In the genomic region with DNA sequence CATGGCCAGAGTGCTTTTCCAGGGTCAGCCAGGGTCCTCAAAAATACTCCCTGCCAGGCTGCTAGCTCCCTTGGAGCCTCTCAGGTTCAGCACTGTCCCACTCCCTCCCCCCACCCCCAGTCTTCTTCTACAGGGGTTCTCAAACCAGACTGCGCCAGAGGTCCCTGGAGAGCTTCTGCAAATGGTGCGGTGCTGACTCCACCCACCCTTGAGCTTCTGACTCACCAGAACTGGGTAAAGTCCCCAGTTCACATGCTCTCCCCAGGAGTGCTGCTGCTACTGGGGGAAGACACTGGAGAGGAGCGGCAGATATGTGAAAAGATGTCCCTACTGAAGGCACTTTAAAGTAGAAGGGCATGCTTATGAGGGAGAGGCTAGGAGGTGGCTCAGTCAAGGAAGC, we compare ENCODE assay signal across 15 mouse cellular contexts.
DNase-seq lines count a peak whose midpoint lies in the region; ATAC-seq and TF ChIP-seq lines count a peak whose summit lies in the region.
"Had no signal": no experiment of that assay in that cellular context is flagged by ENCODE, and none has a peak within 500 bp of the region (broad histone marks: within the 10 kb centered on the region; RNA-seq: fewer than 3 reads in every experiment).

No protein-coding gene starts in this region.

- TF ChIP-seq CTCF in midbrain, postnatal 0 days (IDR thresholded peaks at IDR 0.05): no peak

- H3K4me1 ChIP-seq in hindbrain, embryonic 13.5 days (replicated peaks): peaks cover 60% of the 10 kb centered on the region
- H3K4me1 ChIP-seq in hindbrain, embryonic 16.5 days (ENCODE audit: control insufficient read depth, insufficient read depth, low read depth, low read length): peaks cover 17% of the 10 kb centered on the region
- peaks cover 23% of the 10 kb centered on the region for H3K4me1 ChIP-seq in midbrain, embryonic 16.5 days (ENCODE audit: control insufficient read depth, insufficient read depth, low read length)
- H3K4me1 ChIP-seq in midbrain, postnatal 0 days (ENCODE audit: insufficient read depth, low read length): peaks cover 19% of the 10 kb centered on the region

- peaks cover 26% of the 10 kb centered on the region; the same call in 1 of the 2 replicates for H3K27me3 ChIP-seq in hindbrain, embryonic 13.5 days
- no peaks in the 10 kb centered on the region; the same call in 1 of the 2 replicates for H3K27me3 ChIP-seq in hindbrain, embryonic 16.5 days (replicated peaks; ENCODE audit: control insufficient read depth, insufficient read depth, low read length)
- H3K27me3 ChIP-seq in midbrain, embryonic 16.5 days (ENCODE audit: control insufficient read depth, insufficient read depth, low read depth, low read length): no peaks in the 10 kb centered on the region
- H3K27me3 ChIP-seq in midbrain, postnatal 0 days (ENCODE audit: insufficient read depth, low read length): no peaks in the 10 kb centered on the region
- H3K27me3 ChIP-seq: heart, embryonic 13.5 days; intestine, embryonic 15.5 days; limb, embryonic 13.5 days; neural tube, embryonic 15.5 days had no signal

- peaks cover 4% of the 10 kb centered on the region; the same call in 1 of the 2 replicates for H3K36me3 ChIP-seq in hindbrain, embryonic 13.5 days
- H3K36me3 ChIP-seq in hindbrain, embryonic 16.5 days (ENCODE audit: control insufficient read depth, insufficient read depth, low read length): no peaks in the 10 kb centered on the region
- H3K36me3 ChIP-seq in midbrain, embryonic 16.5 days (ENCODE audit: control insufficient read depth, insufficient read depth, low read length): no peaks in the 10 kb centered on the region
- no peaks in the 10 kb centered on the region for H3K36me3 ChIP-seq in midbrain, postnatal 0 days (ENCODE audit: insufficient read depth, low read length)
- H3K36me3 ChIP-seq: G1E; intestine, embryonic 15.5 days; limb, embryonic 13.5 days; neural tube, embryonic 15.5 days had no signal

- H3K4me3 ChIP-seq in hindbrain, embryonic 13.5 days: no peak overlapping the region
- no peak overlapping the region for H3K4me3 ChIP-seq in hindbrain, embryonic 16.5 days (ENCODE audit: low read length)
- H3K4me3 ChIP-seq in midbrain, embryonic 16.5 days (ENCODE audit: low read depth, low read length): no peak overlapping the region
- H3K4me3 ChIP-seq in midbrain, postnatal 0 days (ENCODE audit: low read depth, low read length): no peak overlapping the region
- H3K4me3 ChIP-seq: heart, embryonic 13.5 days; intestine, embryonic 15.5 days; limb, embryonic 13.5 days; neural tube, embryonic 15.5 days had no signal

- H3K9me3 ChIP-seq in hindbrain, embryonic 13.5 days: no peaks in the 10 kb centered on the region
- H3K9me3 ChIP-seq in hindbrain, embryonic 16.5 days (ENCODE audit: control insufficient read depth, low read length): no peaks in the 10 kb centered on the region
- no peaks in the 10 kb centered on the region for H3K9me3 ChIP-seq in midbrain, embryonic 16.5 days (replicated peaks; ENCODE audit: control insufficient read depth, low read length, poor library complexity, severe bottlenecking)
- H3K9me3 ChIP-seq in midbrain, postnatal 0 days (ENCODE audit: low read length): no peaks in the 10 kb centered on the region
- H3K9me3 ChIP-seq: G1E; heart, embryonic 13.5 days; intestine, embryonic 15.5 days; limb, embryonic 13.5 days; neural tube, embryonic 15.5 days had no signal

- no peak for DNase-seq in midbrain, postnatal 0 days (ENCODE audit: low spot score)
- DNase-seq in cerebellum, adult 18-20 months: no peak
- DNase-seq: lung, embryonic 14.5 days; right cerebral cortex, adult 18-20 months had no signal

- WGBS in hindbrain, embryonic 13.5 days: 73% methylated on average over 3 of the region's 3 CpGs
- WGBS in hindbrain, embryonic 16.5 days: 65% methylated on average over 3 of the region's 3 CpGs
- 90% methylated on average over 3 of the region's 3 CpGs for WGBS in midbrain, embryonic 16.5 days
- WGBS in midbrain, postnatal 0 days: 91% methylated on average over 3 of the region's 3 CpGs

- no peak overlapping the region for H3K4me2 ChIP-seq in hindbrain, embryonic 13.5 days
- H3K4me2 ChIP-seq in hindbrain, embryonic 16.5 days (ENCODE audit: low read length): no peak overlapping the region
- H3K4me2 ChIP-seq in midbrain, embryonic 16.5 days (ENCODE audit: low read length): no peak overlapping the region
- H3K4me2 ChIP-seq in midbrain, postnatal 0 days (ENCODE audit: low read depth, low read length, poor library complexity, severe bottlenecking): no peak overlapping the region
- H3K4me2 ChIP-seq: heart, embryonic 13.5 days; intestine, embryonic 15.5 days; limb, embryonic 13.5 days; lung, embryonic 14.5 days; neural tube, embryonic 15.5 days had no signal

- peak overlapping the region; percentile 84; the same call in 1 of the 2 replicates for H3K27ac ChIP-seq in hindbrain, embryonic 13.5 days
- H3K27ac ChIP-seq in hindbrain, embryonic 16.5 days (ENCODE audit: low read depth, low read length): no peak overlapping the region
- H3K27ac ChIP-seq in midbrain, embryonic 16.5 days (ENCODE audit: low read length): peak overlapping the region; percentile 22; the same call in 1 of the 2 replicates
- H3K27ac ChIP-seq in midbrain, postnatal 0 days (ENCODE audit: low read depth, low read length): no peak overlapping the region
- H3K27ac ChIP-seq: heart, embryonic 13.5 days; intestine, embryonic 15.5 days; limb, embryonic 13.5 days had no signal

- no peak overlapping the region for H3K9ac ChIP-seq in hindbrain, embryonic 13.5 days
- H3K9ac ChIP-seq in hindbrain, embryonic 16.5 days (ENCODE audit: low read depth, low read length): no peak overlapping the region
- H3K9ac ChIP-seq in midbrain, embryonic 16.5 days (ENCODE audit: low read depth, low read length): no peak overlapping the region
- H3K9ac ChIP-seq in midbrain, postnatal 0 days (replicated peaks; ENCODE audit: low read length, poor library complexity, severe bottlenecking): no peak overlapping the region
- H3K9ac ChIP-seq: heart, embryonic 13.5 days; intestine, embryonic 15.5 days; limb, embryonic 13.5 days; lung, embryonic 14.5 days; neural tube, embryonic 15.5 days had no signal

- no peak for ATAC-seq in hindbrain, embryonic 13.5 days (ENCODE audit: low FRiP score)
- no peak for ATAC-seq in hindbrain, embryonic 16.5 days
- no peak for ATAC-seq in midbrain, embryonic 16.5 days
- ATAC-seq in midbrain, postnatal 0 days (ENCODE audit: low FRiP score): no peak
- peak; percentile 91 for ATAC-seq in CD4-positive, CD25-positive, alpha-beta regulatory T cell, adult 4 months
- ATAC-seq in inflammation-experienced regulatory T-cells, adult 6 months: peak; percentile 38
- ATAC-seq: activated CD4-positive, CD25-positive, alpha-beta regulatory T cell, adult 4 months; intestine, embryonic 15.5 days had no signal

Comparison
In these comparisons a context has a peak if more than half of its experiments do, and no peak if none do; other contexts are left out.
1. H3K27ac ChIP-seq: peak in hindbrain, embryonic 13.5 days (single experiment) and midbrain, embryonic 16.5 days (single experiment); none in hindbrain, embryonic 16.5 days (single experiment) and midbrain, postnatal 0 days (single experiment).
2. ATAC-seq: peak in CD4-positive, CD25-positive, alpha-beta regulatory T cell, adult 4 months (single experiment) and inflammation-experienced regulatory T-cells, adult 6 months (single experiment); none in hindbrain, embryonic 13.5 days (single experiment), hindbrain, embryonic 16.5 days (single experiment), midbrain, embryonic 16.5 days (single experiment) and midbrain, postnatal 0 days (single experiment).